Mouse (Mus musculus) hindbrain, embryonic 11.5 days (tissue): ENCODE data around the gene Hoxd8. TPM values are rescaled to one million over a fixed set of nuclear protein-coding genes. Genes with fewer than 3 reads are reported as not detected.

ENCODE experiments used
- ATAC-seq: fragments of 200-750 bp; cut with Nextera tagmentation; 2 replicates; pipeline ENCODE4 v1.8.0; 2017; ENCODE audit warnings: mild to moderate bottlenecking, moderate TSS enrichment, moderate library complexity; ENCODE audit not compliant: low FRiP score
- DNase-seq: peaks from one replicate; pipeline ENCODE4 v3.0.0-alpha.2; 2015; ENCODE audit warnings: low spot score
- H3K27ac ChIP-seq: fragments of 300-500 bp; sonication (generic); 2 replicates; pipeline ENCODE4 v1.5.1; 2014; ENCODE audit warnings: mild to moderate bottlenecking, low read depth, low read length
- H3K27me3 ChIP-seq: fragments of 300-500 bp; sonication (generic); 2 replicates; pipeline ENCODE4 v1.6.1; 2014; ENCODE audit warnings: mild to moderate bottlenecking, low read length, moderate library complexity, mixed read lengths; ENCODE audit not compliant: control insufficient read depth, insufficient read depth
- H3K36me3 ChIP-seq: fragments of 300-500 bp; sonication (generic); 2 replicates; pipeline ENCODE4 v1.6.1; 2014; ENCODE audit warnings: mild to moderate bottlenecking, low read length, moderate library complexity, mixed read lengths; ENCODE audit not compliant: control insufficient read depth, insufficient read depth
- H3K4me1 ChIP-seq: fragments of 300-500 bp; sonication (generic); replicated peaks from 2 replicates; pipeline ENCODE4 v1.6.1; 2014; ENCODE audit warnings: low read length, mixed read lengths; ENCODE audit not compliant: control insufficient read depth, insufficient read depth
- H3K4me2 ChIP-seq: fragments of 300-500 bp; sonication (generic); replicated peaks from 2 replicates; pipeline ENCODE4 v1.6.1; 2014; ENCODE audit warnings: mild to moderate bottlenecking, low read depth, low read length
- H3K4me3 ChIP-seq: fragments of 300-500 bp; sonication (generic); 2 replicates; pipeline ENCODE4 v1.5.1; 2014; ENCODE audit warnings: low read depth, low read length
- H3K9ac ChIP-seq: fragments of 300-500 bp; sonication (generic); 2 replicates; pipeline ENCODE4 v1.6.1; 2014; ENCODE audit warnings: low read depth, low read length
- H3K9me3 ChIP-seq: fragments of 300-500 bp; sonication (generic); 2 replicates; pipeline ENCODE4 v1.6.1; 2016; ENCODE audit warnings: low read length; ENCODE audit not compliant: control insufficient read depth
- WGBS: fragments of 180-500 bp; shearing (Covaris S2); extraction: QIAGEN DNeasy Blood & Tissue Kit; methylation state at CpG from one replicate; pipeline ENCODE4 v1.1.7; 2014; 5-methylcytosine and 5-hydroxymethylcytosine counted together
- microRNA counts: library from miRNA; unstranded; fragments of <30 nt; microRNA quantifications from one replicate; lab custom pipeline; 2015
- polyA plus RNA-seq: library from polyadenylated mRNA; unstranded; fragments of >200 nt; fragmentation: Nextera tagmentation; extraction: Ambion mirVana; gene quantifications from 2 replicates; pipeline ENCODE4 v1.2.1, GENCODE M21; 2014

Hoxd8 gene
- polyA plus RNA-seq, 1 experiment from 2014 or later: 0.19 TPM

DNA sequence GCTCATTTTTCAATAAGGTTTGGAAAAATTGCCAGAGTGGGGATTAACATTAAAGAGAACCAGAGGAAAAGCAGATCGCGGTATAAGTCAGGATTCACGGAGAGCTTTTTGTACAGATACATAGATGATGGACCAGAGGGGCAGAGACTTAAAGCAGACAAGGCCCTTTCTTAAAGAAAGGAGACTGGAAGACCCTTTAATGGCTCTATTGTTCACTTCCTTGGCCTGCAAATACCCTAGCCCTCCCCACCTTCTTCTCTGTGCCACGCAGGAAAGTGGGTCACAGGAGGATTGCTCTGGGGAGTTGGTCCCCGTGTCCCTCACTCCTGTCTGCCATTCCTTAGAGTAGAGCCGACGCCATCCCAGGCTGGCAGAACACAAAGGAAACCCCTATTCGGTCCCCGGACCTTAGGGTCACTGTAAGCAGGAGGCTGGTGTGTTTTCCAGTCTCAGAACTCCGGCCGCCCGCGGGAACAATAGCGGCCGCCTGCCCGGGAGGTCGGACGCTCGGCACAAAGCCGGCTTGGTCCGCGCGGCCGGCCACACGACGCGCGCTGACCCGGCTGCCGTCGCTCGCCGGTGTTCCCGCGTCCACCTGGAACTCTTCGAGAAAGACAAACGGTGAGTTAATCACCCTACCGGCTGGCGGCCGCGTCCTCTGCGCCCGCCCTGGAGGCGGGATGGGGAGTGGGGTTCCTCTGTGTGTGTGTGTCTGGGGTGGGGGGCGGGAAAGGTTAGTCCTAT is 48.2 kb downstream of the Hoxd8 start:
- Histone ChIP-seq H3K27me3 (peaks cover 46% of the 10 kb centered on the region), H3K27ac (peak overlapping the region; percentile 93), H3K36me3 (no peaks in the 10 kb centered on the region), H3K4me2 (peak overlapping the region; percentile 54), H3K4me3 (peak overlapping the region; percentile 23), H3K9me3 (no peaks in the 10 kb centered on the region), H3K9ac (peak overlapping the region; percentile 58), H3K4me1 (peaks cover 7% of the 10 kb centered on the region)
- 1% methylated on average over 44 of the region's 45 CpGs for WGBS
- DNase-seq (peak; percentile 75), ATAC-seq (peak; percentile 75)

DNA sequence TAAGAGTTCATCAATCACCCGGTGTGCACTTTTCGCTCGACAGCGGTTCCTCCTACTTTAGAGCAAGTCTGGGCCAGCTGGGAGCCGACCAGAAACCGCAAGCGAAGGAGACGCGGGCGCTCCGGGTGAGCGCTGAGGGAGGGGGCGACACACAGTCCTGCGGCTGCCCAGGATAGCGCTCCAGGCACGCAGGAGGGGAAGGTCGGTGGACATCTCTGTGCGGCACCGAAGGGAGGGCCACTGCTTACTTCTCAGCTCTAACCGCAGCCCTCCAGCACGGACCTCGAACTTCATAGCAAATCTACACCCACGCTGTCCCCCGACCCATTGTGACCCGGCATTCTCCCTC is 48.7 kb downstream of the Hoxd8 start:
- no peak; the same call in 1 of the 2 replicates for ATAC-seq
- peak overlapping the region; percentile 93 for H3K27ac ChIP-seq
- H3K36me3 ChIP-seq: no peaks in the 10 kb centered on the region
- no peak for DNase-seq
- WGBS: under 1% methylated on average over 25 of the region's 25 CpGs
- peak overlapping the region; percentile 23 for H3K4me3 ChIP-seq
- peak overlapping the region; percentile 54 for H3K4me2 ChIP-seq
- no peaks in the 10 kb centered on the region for H3K9me3 ChIP-seq
- H3K9ac ChIP-seq: peak overlapping the region; percentile 58
- peaks cover 46% of the 10 kb centered on the region for H3K27me3 ChIP-seq
- peaks cover 7% of the 10 kb centered on the region for H3K4me1 ChIP-seq

DNA sequence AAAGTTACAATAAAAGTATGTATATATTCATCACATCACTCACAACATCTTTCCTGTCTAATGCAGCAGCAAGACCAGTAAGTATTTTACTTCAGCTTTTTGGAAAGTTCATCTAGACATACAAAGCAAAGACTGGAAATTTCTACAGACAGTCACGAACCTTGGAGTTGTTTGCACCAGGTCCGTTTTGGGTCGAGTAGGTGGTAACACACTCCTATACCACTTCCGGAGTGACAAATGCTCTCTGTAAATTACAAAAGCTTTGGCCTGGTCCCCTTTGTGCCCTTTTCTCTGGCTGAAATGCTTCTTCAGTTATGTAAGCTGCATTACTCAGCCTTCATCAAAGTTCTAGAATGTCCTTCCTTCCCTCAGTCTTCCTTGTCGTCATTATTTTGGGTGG is 49.3 kb downstream of the Hoxd8 start:
- ATAC-seq: no peak
- no peaks in the 10 kb centered on the region for H3K9me3 ChIP-seq
- H3K9ac ChIP-seq: no peak overlapping the region; the same call in 1 of the 2 replicates
- 19% methylated on average over 5 of the region's 5 CpGs for WGBS
- no peak overlapping the region for H3K4me3 ChIP-seq
- peaks cover 45% of the 10 kb centered on the region for H3K27me3 ChIP-seq
- H3K4me1 ChIP-seq: peaks cover 7% of the 10 kb centered on the region
- DNase-seq: no peak
- H3K27ac ChIP-seq: no peak overlapping the region
- no peaks in the 10 kb centered on the region for H3K36me3 ChIP-seq
- H3K4me2 ChIP-seq: no peak overlapping the region

MicroRNAs within 50 kb of the gene (microRNA counts, 519-probe panel; counts per million panel counts)
- 5,706 counts per million, percentile 83 among the panel's probes with 10 or more counts for microRNA mmu-miR-10b (lab: Ali Mortazavi, UCI)

Other genes starting within 250 kb of the Hoxd8 start
- gene Lnpk, start 125.2 kb upstream of the Hoxd8 start, polyA plus RNA-seq: 55.9 and 62.8 TPM in 2 replicates
- gene Evx2, start 45.1 kb upstream of the Hoxd8 start, polyA plus RNA-seq: 1.6 and 2.4 TPM in 2 replicates
- 0.15 TPM in 1 of 2 replicates, not detected in the other for gene Hoxd13, start 36.3 kb upstream of the Hoxd8 start, polyA plus RNA-seq
- gene Hoxd12, start 29.6 kb upstream of the Hoxd8 start, polyA plus RNA-seq: not detected in 2 replicates
- not detected in 2 replicates for gene Hoxd11, start 25.1 kb upstream of the Hoxd8 start, polyA plus RNA-seq
- 0.13 TPM in 1 of 2 replicates, not detected in the other for gene Hoxd10, start 12.7 kb upstream of the Hoxd8 start, polyA plus RNA-seq
- gene Hoxd9, start 6.9 kb upstream of the Hoxd8 start, polyA plus RNA-seq: 0.11 TPM in 1 of 2 replicates, not detected in the other
- gene Hoxd3, start 7.3 kb downstream of the Hoxd8 start, polyA plus RNA-seq: 49.5 and 58.0 TPM in 2 replicates
- 3.3 and 3.7 TPM in 2 replicates for gene Hoxd4, start 7.3 kb downstream of the Hoxd8 start, polyA plus RNA-seq
- gene Gm28230, start 22.1 kb downstream of the Hoxd8 start, polyA plus RNA-seq: 0.73 and 0.89 TPM in 2 replicates
- 1.5 and 1.7 TPM in 2 replicates for gene Hoxd1, start 58.4 kb downstream of the Hoxd8 start, polyA plus RNA-seq
- 149 and 154 TPM in 2 replicates for gene Mtx2, start 121.2 kb downstream of the Hoxd8 start, polyA plus RNA-seq